Mouse (Mus musculus): ENCODE results near the gene Ext2. TPM values are rescaled to one million over a fixed set of nuclear protein-coding genes. Genes with fewer than 3 reads are reported as not detected.

Ext2 gene
- polyA plus RNA-seq, 1 experiment from 2014 or later, result 81.5 TPM

GRCm38 (mm10) chr2:93797162-93797795 lies 25.1 kb downstream of the Ext2 start:
- no peak overlapping the region for H3K27ac ChIP-seq (ENCODE audit: low read length)
- H3K4me1 ChIP-seq (ENCODE audit: control insufficient read depth, insufficient read depth, low read length), result 0 out of 2 replicates have a peak, but pooled peaks cover 3% of the 10 kb centered on the region
- H3K4me3 ChIP-seq (ENCODE audit: low read length), result no peak overlapping the region
- no peak for ATAC-seq
- no peaks in the 10 kb centered on the region for H3K9me3 ChIP-seq (ENCODE audit: control insufficient read depth, low read length)
- 0 out of 2 replicates have a peak, but pooled peaks cover 7% of the 10 kb centered on the region for H3K36me3 ChIP-seq (ENCODE audit: control insufficient read depth, insufficient read depth, low read length)
- H3K9ac ChIP-seq (ENCODE audit: low read depth, low read length), result no peak overlapping the region
- H3K27me3 ChIP-seq (replicated peaks; ENCODE audit: control insufficient read depth, insufficient read depth, low read length), result no peaks in the 10 kb centered on the region
- 69% methylated on average over 19 of the region's 19 CpGs for WGBS
- H3K4me2 ChIP-seq (ENCODE audit: low read depth, low read length), result no peak overlapping the region

GRCm38 (mm10) chr2:93794375-93794774 lies 28.0 kb downstream of the Ext2 start:
- Histone ChIP-seq H3K4me1 (ENCODE audit: control insufficient read depth, insufficient read depth, low read length) (peaks cover 15% of the 10 kb centered on the region), H3K4me3 (ENCODE audit: low read length) (no peak overlapping the region), H3K9me3 (ENCODE audit: control insufficient read depth, low read length) (no peaks in the 10 kb centered on the region), H3K9ac (ENCODE audit: low read depth, low read length) (no peak overlapping the region), H3K27ac (ENCODE audit: low read length) (no peak overlapping the region), H3K36me3 (ENCODE audit: control insufficient read depth, insufficient read depth, low read length) (0 out of 2 replicates have a peak, but pooled peaks cover 7% of the 10 kb centered on the region), H3K4me2 (ENCODE audit: low read depth, low read length) (no peak overlapping the region), H3K27me3 (replicated peaks; ENCODE audit: control insufficient read depth, insufficient read depth, low read length) (no peaks in the 10 kb centered on the region)
- ATAC-seq, result no peak
- WGBS, result 92% methylated on average over 5 of the region's 5 CpGs

GRCm38 (mm10) chr2:93791516-93792499 lies 30.6 kb downstream of the Ext2 start:
- H3K27ac ChIP-seq (ENCODE audit: low read length), result peak overlapping the region; percentile 35
- WGBS, result 43% methylated on average over 13 of the region's 13 CpGs
- H3K9ac ChIP-seq (ENCODE audit: low read depth, low read length), result 0 out of 2 replicates have a peak overlapping the region, but pooled peaks have one; percentile 23
- H3K4me3 ChIP-seq (ENCODE audit: low read length), result no peak overlapping the region
- H3K36me3 ChIP-seq (ENCODE audit: control insufficient read depth, insufficient read depth, low read length), result 0 out of 2 replicates have a peak, but pooled peaks cover 9% of the 10 kb centered on the region
- ATAC-seq, result peak; percentile 89
- H3K9me3 ChIP-seq (ENCODE audit: control insufficient read depth, low read length), result no peaks in the 10 kb centered on the region
- no peak overlapping the region for H3K4me2 ChIP-seq (ENCODE audit: low read depth, low read length)
- H3K27me3 ChIP-seq (replicated peaks; ENCODE audit: control insufficient read depth, insufficient read depth, low read length), result no peaks in the 10 kb centered on the region
- peaks cover 12% of the 10 kb centered on the region for H3K4me1 ChIP-seq (ENCODE audit: control insufficient read depth, insufficient read depth, low read length)

GRCm38 (mm10) chr2:93790798-93791345 lies 31.5 kb downstream of the Ext2 start:
- Histone ChIP-seq H3K4me2 (ENCODE audit: low read depth, low read length) (no peak overlapping the region), H3K9me3 (ENCODE audit: control insufficient read depth, low read length) (no peaks in the 10 kb centered on the region), H3K4me1 (ENCODE audit: control insufficient read depth, insufficient read depth, low read length) (peaks cover 12% of the 10 kb centered on the region), H3K27ac (ENCODE audit: low read length) (peak overlapping the region; percentile 19; the same call in 1 of the 2 replicates), H3K9ac (ENCODE audit: low read depth, low read length) (no peak overlapping the region), H3K36me3 (ENCODE audit: control insufficient read depth, insufficient read depth, low read length) (0 out of 2 replicates have a peak, but pooled peaks cover 9% of the 10 kb centered on the region), H3K27me3 (replicated peaks; ENCODE audit: control insufficient read depth, insufficient read depth, low read length) (no peaks in the 10 kb centered on the region), H3K4me3 (ENCODE audit: low read length) (no peak overlapping the region)
- no peak for ATAC-seq
- WGBS, result 87% methylated on average over 4 of the region's 4 CpGs

GRCm38 (mm10) chr2:93788557-93788956 lies 33.8 kb downstream of the Ext2 start:
- WGBS, result 77% methylated on average over 5 of the region's 5 CpGs
- H3K4me2 ChIP-seq (ENCODE audit: low read depth, low read length), result no peak overlapping the region
- H3K9ac ChIP-seq (ENCODE audit: low read depth, low read length), result no peak overlapping the region
- H3K36me3 ChIP-seq (ENCODE audit: control insufficient read depth, insufficient read depth, low read length), result peaks cover 6% of the 10 kb centered on the region; the same call in 1 of the 2 replicates
- no peaks in the 10 kb centered on the region for H3K9me3 ChIP-seq (ENCODE audit: control insufficient read depth, low read length)
- no peak overlapping the region for H3K4me3 ChIP-seq (ENCODE audit: low read length)
- no peak for ATAC-seq
- no peak overlapping the region for H3K27ac ChIP-seq (ENCODE audit: low read length)
- no peaks in the 10 kb centered on the region for H3K27me3 ChIP-seq (replicated peaks; ENCODE audit: control insufficient read depth, insufficient read depth, low read length)
- H3K4me1 ChIP-seq (ENCODE audit: control insufficient read depth, insufficient read depth, low read length), result peaks cover 25% of the 10 kb centered on the region

GRCm38 (mm10) chr2:93786175-93786574 lies 36.2 kb downstream of the Ext2 start:
- Histone ChIP-seq H3K27me3 (replicated peaks; ENCODE audit: control insufficient read depth, insufficient read depth, low read length) (no peaks in the 10 kb centered on the region), H3K9me3 (ENCODE audit: control insufficient read depth, low read length) (no peaks in the 10 kb centered on the region), H3K36me3 (ENCODE audit: control insufficient read depth, insufficient read depth, low read length) (peaks cover 6% of the 10 kb centered on the region; the same call in 1 of the 2 replicates), H3K4me3 (ENCODE audit: low read length) (no peak overlapping the region), H3K4me2 (ENCODE audit: low read depth, low read length) (no peak overlapping the region), H3K4me1 (ENCODE audit: control insufficient read depth, insufficient read depth, low read length) (peaks cover 14% of the 10 kb centered on the region), H3K9ac (ENCODE audit: low read depth, low read length) (no peak overlapping the region), H3K27ac (ENCODE audit: low read length) (no peak overlapping the region)
- ATAC-seq, result peak; percentile 64
- WGBS, result 52% methylated on average over 4 of the region's 4 CpGs

GRCm38 (mm10) chr2:93785432-93785798 lies 37.0 kb downstream of the Ext2 start:
- no peak for ATAC-seq
- Histone ChIP-seq H3K4me1 (ENCODE audit: control insufficient read depth, insufficient read depth, low read length) (peaks cover 13% of the 10 kb centered on the region), H3K9ac (ENCODE audit: low read depth, low read length) (no peak overlapping the region), H3K27ac (ENCODE audit: low read length) (no peak overlapping the region), H3K9me3 (ENCODE audit: control insufficient read depth, low read length) (no peaks in the 10 kb centered on the region), H3K4me3 (ENCODE audit: low read length) (no peak overlapping the region), H3K4me2 (ENCODE audit: low read depth, low read length) (no peak overlapping the region), H3K27me3 (replicated peaks; ENCODE audit: control insufficient read depth, insufficient read depth, low read length) (no peaks in the 10 kb centered on the region), H3K36me3 (ENCODE audit: control insufficient read depth, insufficient read depth, low read length) (peaks cover 6% of the 10 kb centered on the region; the same call in 1 of the 2 replicates)
- WGBS, result 39% methylated on average over 2 of the region's 2 CpGs

- H3K4me2 ChIP-seq (ENCODE audit: low read depth, low read length), result no peak overlapping the region
- no peak overlapping the region for H3K9ac ChIP-seq (ENCODE audit: low read depth, low read length)
- peaks cover 15% of the 10 kb centered on the region for H3K4me1 ChIP-seq (ENCODE audit: control insufficient read depth, insufficient read depth, low read length)
- no peaks in the 10 kb centered on the region for H3K27me3 ChIP-seq (replicated peaks; ENCODE audit: control insufficient read depth, insufficient read depth, low read length)
- H3K36me3 ChIP-seq (ENCODE audit: control insufficient read depth, insufficient read depth, low read length), result peaks cover 6% of the 10 kb centered on the region; the same call in 1 of the 2 replicates
- 50% methylated on average over 12 of the region's 12 CpGs for WGBS
- H3K27ac ChIP-seq (ENCODE audit: low read length), result no peak overlapping the region
- no peak overlapping the region for H3K4me3 ChIP-seq (ENCODE audit: low read length)
- no peak for ATAC-seq
- H3K9me3 ChIP-seq (ENCODE audit: control insufficient read depth, low read length), result no peaks in the 10 kb centered on the region
These were observed 37.5 kb downstream of the Ext2 start for GRCm38 (mm10) chr2:93784721-93785431.
